Mouse (Mus musculus) G1E (cell line): ENCODE results near the gene Plek.

Source experiments
- CTCF ChIP-seq: IDR thresholded peaks from 2 replicates; pipeline ENCODE4 v1.5.1; 2012; ENCODE audit warnings: low read depth, low read length, inconsistent platforms, mixed read lengths
- GATA1 ChIP-seq: IDR thresholded peaks from 2 replicates; pipeline ENCODE4 v1.6.1; 2012; ENCODE audit warnings: borderline replicate concordance, low read length, inconsistent platforms, mixed read lengths

DNA sequence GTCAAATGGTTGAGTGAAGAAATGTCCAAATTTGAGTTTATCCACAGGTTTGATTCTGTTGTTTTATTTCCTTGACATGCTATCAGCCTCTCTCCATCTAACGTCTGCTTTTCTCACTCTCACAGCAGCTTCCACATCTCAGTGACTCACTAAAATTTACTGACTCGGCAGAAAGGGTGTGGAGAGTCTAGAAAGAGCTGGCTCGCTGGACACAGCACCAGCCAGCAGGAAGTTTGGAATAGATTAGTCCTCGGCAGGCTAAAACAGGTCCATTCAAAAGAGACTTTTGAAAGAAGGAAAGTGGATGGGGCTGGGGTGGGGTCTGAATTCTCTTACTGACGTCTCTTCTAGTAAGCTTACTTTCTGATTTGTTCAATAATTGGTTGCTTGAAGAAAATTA is 33.9 kb upstream of the Plek start:
- TF ChIP-seq CTCF (no peak), GATA1 (no peak)
